Mouse (Mus musculus): ENCODE results near the gene Nav2. TPM values are rescaled to one million over a fixed set of nuclear protein-coding genes. Genes with fewer than 3 reads are reported as not detected.

Gene Nav2
- total RNA-seq, 2 experiments from 2014 or later: 1.4 TPM

- no peak for ATAC-seq (replicated peaks; ENCODE audit: low FRiP score, low TSS enrichment, poor library complexity, severe bottlenecking)
Observed at GRCm38 (mm10) chr7:48925214-48925613, 16.7 kb downstream of the Nav2 start.

- peak; percentile 88 for ATAC-seq (replicated peaks; ENCODE audit: low FRiP score, low TSS enrichment, poor library complexity, severe bottlenecking)
Observed at GRCm38 (mm10) chr7:48928364-48928763, 19.8 kb downstream of the Nav2 start.

GRCm38 (mm10) chr7:48930399-48930798 is 21.9 kb downstream of the Nav2 start:
- no peak for ATAC-seq (replicated peaks; ENCODE audit: low FRiP score, low TSS enrichment, poor library complexity, severe bottlenecking)

GRCm38 (mm10) chr7:48932138-48932537 is 23.6 kb downstream of the Nav2 start:
- no peak for ATAC-seq (replicated peaks; ENCODE audit: low FRiP score, low TSS enrichment, poor library complexity, severe bottlenecking)

GRCm38 (mm10) chr7:48934816-48935215 is 26.3 kb downstream of the Nav2 start:
- no peak for ATAC-seq (replicated peaks; ENCODE audit: low FRiP score, low TSS enrichment, poor library complexity, severe bottlenecking)

GRCm38 (mm10) chr7:48937562-48937961 is 29.0 kb downstream of the Nav2 start:
- ATAC-seq (replicated peaks; ENCODE audit: low FRiP score, low TSS enrichment, poor library complexity, severe bottlenecking): peak; percentile 76

GRCm38 (mm10) chr7:48938190-48938589 is 29.7 kb downstream of the Nav2 start:
- ATAC-seq (replicated peaks; ENCODE audit: low FRiP score, low TSS enrichment, poor library complexity, severe bottlenecking): peak; percentile 59

- ATAC-seq (replicated peaks; ENCODE audit: low FRiP score, low TSS enrichment, poor library complexity, severe bottlenecking): peak; percentile 94
Observed at GRCm38 (mm10) chr7:48948381-48949108, 40.0 kb downstream of the Nav2 start.

GRCm38 (mm10) chr7:48954501-48954900 is 46.0 kb downstream of the Nav2 start:
- no peak for ATAC-seq (replicated peaks; ENCODE audit: low FRiP score, low TSS enrichment, poor library complexity, severe bottlenecking)

- ATAC-seq (replicated peaks; ENCODE audit: low FRiP score, low TSS enrichment, poor library complexity, severe bottlenecking): peak; percentile 67; the same call in 1 of the 2 replicates
Observed at GRCm38 (mm10) chr7:48958528-48959315, 50.2 kb downstream of the Nav2 start.

- ATAC-seq (replicated peaks; ENCODE audit: low FRiP score, low TSS enrichment, poor library complexity, severe bottlenecking): no peak
Observed at GRCm38 (mm10) chr7:48959316-48959661, 50.8 kb downstream of the Nav2 start.

- no peak for ATAC-seq (replicated peaks; ENCODE audit: low FRiP score, low TSS enrichment, poor library complexity, severe bottlenecking)
Observed at GRCm38 (mm10) chr7:48960152-48960551, 51.6 kb downstream of the Nav2 start.

- ATAC-seq (replicated peaks; ENCODE audit: low FRiP score, low TSS enrichment, poor library complexity, severe bottlenecking): no peak
Observed at GRCm38 (mm10) chr7:48961501-48961900, 53.0 kb downstream of the Nav2 start.

GRCm38 (mm10) chr7:48961935-48962334 is 53.4 kb downstream of the Nav2 start:
- no peak for ATAC-seq (replicated peaks; ENCODE audit: low FRiP score, low TSS enrichment, poor library complexity, severe bottlenecking)

GRCm38 (mm10) chr7:48963112-48963511 is 54.6 kb downstream of the Nav2 start:
- no peak for ATAC-seq (replicated peaks; ENCODE audit: low FRiP score, low TSS enrichment, poor library complexity, severe bottlenecking)

- ATAC-seq (replicated peaks; ENCODE audit: low FRiP score, low TSS enrichment, poor library complexity, severe bottlenecking): no peak
Observed at GRCm38 (mm10) chr7:48963554-48963953, 55.0 kb downstream of the Nav2 start.

GRCm38 (mm10) chr7:48965796-48966512 is 57.4 kb downstream of the Nav2 start:
- no peak for ATAC-seq (replicated peaks; ENCODE audit: low FRiP score, low TSS enrichment, poor library complexity, severe bottlenecking)

GRCm38 (mm10) chr7:48981013-48981412 is 72.5 kb downstream of the Nav2 start:
- ATAC-seq (replicated peaks; ENCODE audit: low FRiP score, low TSS enrichment, poor library complexity, severe bottlenecking): no peak

- no peak for ATAC-seq (replicated peaks; ENCODE audit: low FRiP score, low TSS enrichment, poor library complexity, severe bottlenecking)
Observed at GRCm38 (mm10) chr7:48981814-48982213, 73.3 kb downstream of the Nav2 start.

- ATAC-seq (replicated peaks; ENCODE audit: low FRiP score, low TSS enrichment, poor library complexity, severe bottlenecking): no peak
Observed at GRCm38 (mm10) chr7:48982573-48982972, 74.1 kb downstream of the Nav2 start.

All from megakaryocyte-erythroid progenitor cell, adult 5-6 weeks (primary cell).